Mouse (Mus musculus) liver, embryonic 15.5 days (tissue): Measurements from ENCODE around the gene Atp13a2. TPM values are rescaled to one million over a fixed set of nuclear protein-coding genes. Genes with fewer than 3 reads are reported as not detected.

Source experiments
- ATAC-seq: fragments of 200-750 bp; cut with Nextera tagmentation; 2 replicates; pipeline ENCODE4 v1.8.0; 2017; ENCODE audit warnings: moderate number of reproducible peaks, mild to moderate bottlenecking, moderate library complexity; ENCODE audit not compliant: insufficient read depth
- H3K27ac ChIP-seq: fragments of 300-500 bp; sonication (generic); replicated peaks from 2 replicates; pipeline ENCODE4 v1.5.1; 2015; ENCODE audit warnings: mild to moderate bottlenecking, inconsistent platforms
- H3K27me3 ChIP-seq: fragments of 300-500 bp; sonication (generic); 2 replicates; pipeline ENCODE4 v1.6.1; 2015; ENCODE audit warnings: mild to moderate bottlenecking, inconsistent platforms
- H3K36me3 ChIP-seq: fragments of 300-500 bp; sonication (generic); replicated peaks from 2 replicates; pipeline ENCODE4 v1.6.1; 2015; ENCODE audit warnings: moderate library complexity, mild to moderate bottlenecking, inconsistent platforms
- H3K4me1 ChIP-seq: fragments of 300-500 bp; sonication (generic); replicated peaks from 2 replicates; pipeline ENCODE4 v1.6.1; 2015; ENCODE audit warnings: inconsistent platforms
- H3K4me2 ChIP-seq: fragments of 300-500 bp; sonication (generic); 2 replicates; pipeline ENCODE4 v1.6.1; 2015; ENCODE audit warnings: moderate library complexity, mild to moderate bottlenecking, inconsistent platforms
- H3K4me3 ChIP-seq: fragments of 300-500 bp; sonication (generic); replicated peaks from 2 replicates; pipeline ENCODE4 v1.5.1; 2015; ENCODE audit warnings: mild to moderate bottlenecking, inconsistent platforms
- H3K9ac ChIP-seq: fragments of 300-500 bp; sonication (generic); 2 replicates; pipeline ENCODE4 v1.6.1; 2015; ENCODE audit warnings: moderate library complexity, mild to moderate bottlenecking, inconsistent platforms
- H3K9me3 ChIP-seq: fragments of 300-500 bp; sonication (generic); replicated peaks from 2 replicates; pipeline ENCODE4 v1.6.1; 2016; ENCODE audit warnings: inconsistent platforms
- WGBS: fragments of 180-500 bp; shearing (Covaris S2); methylation state at CpG from one replicate; pipeline ENCODE4 v1.1.7; 2015; ENCODE audit warnings: mixed read lengths; ENCODE audit not compliant: insufficient replicate concordance; 5-methylcytosine and 5-hydroxymethylcytosine counted together
- polyA plus RNA-seq: library from polyadenylated mRNA; unstranded; fragments of >200 nt; fragmentation: Nextera tagmentation; extraction: Ambion mirVana; gene quantifications from 2 replicates; pipeline ENCODE4 v1.2.1, GENCODE M21; 2015

Atp13a2 gene
- polyA plus RNA-seq, 1 experiment from 2014 or later: 17.4 TPM

GRCm38 (mm10) chr4:141041117-141041516 is 54.4 kb downstream of the Atp13a2 start:
- peak; percentile 9; the same call in 1 of the 2 replicates for ATAC-seq
- no peak overlapping the region for H3K4me2 ChIP-seq

GRCm38 (mm10) chr4:141044816-141045215 is 58.1 kb downstream of the Atp13a2 start:
- Histone ChIP-seq H3K27ac (no peak overlapping the region), H3K4me2 (no peak overlapping the region), H3K4me3 (no peak overlapping the region), H3K4me1 (peaks cover 4% of the 10 kb centered on the region; the same call in 1 of the 2 replicates), H3K9ac (no peak overlapping the region), H3K27me3 (no peaks in the 10 kb centered on the region), H3K36me3 (no peaks in the 10 kb centered on the region), H3K9me3 (no peaks in the 10 kb centered on the region)
- no peak for ATAC-seq
- WGBS: 21% methylated on average over 8 of the region's 8 CpGs

More at GRCm38 (mm10) chr4:141041117-141041516, 54.4 kb downstream of the Atp13a2 start:
- H3K9ac ChIP-seq: no peak overlapping the region
- WGBS: 54% methylated on average over 12 of the region's 12 CpGs
- no peaks in the 10 kb centered on the region for H3K36me3 ChIP-seq
- no peaks in the 10 kb centered on the region for H3K27me3 ChIP-seq
- no peak overlapping the region for H3K27ac ChIP-seq
- H3K9me3 ChIP-seq: no peaks in the 10 kb centered on the region
- no peak overlapping the region for H3K4me3 ChIP-seq
- H3K4me1 ChIP-seq: peaks cover 4% of the 10 kb centered on the region; the same call in 1 of the 2 replicates

GRCm38 (mm10) chr4:141048810-141049475 is 62.3 kb downstream of the Atp13a2 start:
- 72% methylated on average over 17 of the region's 17 CpGs for WGBS
- H3K27me3 ChIP-seq: no peaks in the 10 kb centered on the region
- ATAC-seq: no peak
- H3K36me3 ChIP-seq: no peaks in the 10 kb centered on the region
- H3K9ac ChIP-seq: no peak overlapping the region
- no peak overlapping the region for H3K4me2 ChIP-seq
- H3K4me1 ChIP-seq: peaks cover 6% of the 10 kb centered on the region; the same call in 1 of the 2 replicates
- H3K4me3 ChIP-seq: no peak overlapping the region
- H3K27ac ChIP-seq: no peak overlapping the region
- no peaks in the 10 kb centered on the region for H3K9me3 ChIP-seq

- H3K9me3 ChIP-seq: no peaks in the 10 kb centered on the region
- no peak overlapping the region for H3K9ac ChIP-seq
- no peak overlapping the region for H3K4me3 ChIP-seq
- H3K36me3 ChIP-seq: no peaks in the 10 kb centered on the region
- 58% methylated on average over 4 of the region's 4 CpGs for WGBS
- no peak overlapping the region for H3K4me2 ChIP-seq
- no peaks in the 10 kb centered on the region for H3K27me3 ChIP-seq
- no peak for ATAC-seq
- H3K4me1 ChIP-seq: peaks cover 7% of the 10 kb centered on the region; the same call in 1 of the 2 replicates
- H3K27ac ChIP-seq: no peak overlapping the region
Measured at GRCm38 (mm10) chr4:141049476-141049835, 62.8 kb downstream of the Atp13a2 start.

- H3K4me1 ChIP-seq: peaks cover 7% of the 10 kb centered on the region; the same call in 1 of the 2 replicates
- H3K9me3 ChIP-seq: no peaks in the 10 kb centered on the region
- H3K4me2 ChIP-seq: no peak overlapping the region
- WGBS: 80% methylated on average over 12 of the region's 12 CpGs
- ATAC-seq: no peak
- H3K27ac ChIP-seq: no peak overlapping the region
- H3K36me3 ChIP-seq: no peaks in the 10 kb centered on the region
- no peak overlapping the region for H3K4me3 ChIP-seq
- no peaks in the 10 kb centered on the region for H3K27me3 ChIP-seq
- no peak overlapping the region for H3K9ac ChIP-seq
Measured at GRCm38 (mm10) chr4:141052442-141052841, 65.8 kb downstream of the Atp13a2 start.

GRCm38 (mm10) chr4:141053138-141053537 is 66.5 kb downstream of the Atp13a2 start:
- H3K4me2 ChIP-seq: no peak overlapping the region
- 59% methylated on average over 8 of the region's 8 CpGs for WGBS
- H3K27ac ChIP-seq: no peak overlapping the region
- H3K4me1 ChIP-seq: peaks cover 7% of the 10 kb centered on the region; the same call in 1 of the 2 replicates
- H3K9me3 ChIP-seq: no peaks in the 10 kb centered on the region
- no peaks in the 10 kb centered on the region for H3K36me3 ChIP-seq
- no peaks in the 10 kb centered on the region for H3K27me3 ChIP-seq
- ATAC-seq: no peak
- no peak overlapping the region for H3K9ac ChIP-seq
- H3K4me3 ChIP-seq: no peak overlapping the region

- 58% methylated on average over 17 of the region's 17 CpGs for WGBS
- no peak overlapping the region for H3K27ac ChIP-seq
Measured at GRCm38 (mm10) chr4:141053568-141054161, 67.0 kb downstream of the Atp13a2 start.

More at GRCm38 (mm10) chr4:141053568-141054161, 67.0 kb downstream of the Atp13a2 start:
- peaks cover 7% of the 10 kb centered on the region; the same call in 1 of the 2 replicates for H3K4me1 ChIP-seq
- H3K4me2 ChIP-seq: no peak overlapping the region
- no peak overlapping the region for H3K4me3 ChIP-seq
- no peaks in the 10 kb centered on the region for H3K36me3 ChIP-seq
- H3K9me3 ChIP-seq: no peaks in the 10 kb centered on the region
- H3K27me3 ChIP-seq: no peaks in the 10 kb centered on the region
- no peak for ATAC-seq
- no peak overlapping the region for H3K9ac ChIP-seq

Other genes with a start within 250 kb of the Atp13a2 start
- not detected in 2 replicates for gene Padi6, start 244.2 kb upstream of the Atp13a2 start, polyA plus RNA-seq
- 2.8 and 4.1 TPM in 2 replicates for gene Padi4, start 212.6 kb upstream of the Atp13a2 start, polyA plus RNA-seq
- gene Padi3, start 176.2 kb upstream of the Atp13a2 start, polyA plus RNA-seq: 0.12 and 0.17 TPM in 2 replicates
- 0.02 and 0.03 TPM in 2 replicates for gene Padi1, start 141.1 kb upstream of the Atp13a2 start, polyA plus RNA-seq
- 1.6 and 2.2 TPM in 2 replicates for gene Padi2, start 80.5 kb upstream of the Atp13a2 start, polyA plus RNA-seq
- 192 and 196 TPM in 2 replicates for gene Sdhb, start 25.7 kb upstream of the Atp13a2 start, polyA plus RNA-seq
- 17.5 and 21.1 TPM in 2 replicates for gene Mfap2, start 23.5 kb downstream of the Atp13a2 start, polyA plus RNA-seq
- gene Crocc, start 73.7 kb downstream of the Atp13a2 start, polyA plus RNA-seq: 0.77 and 0.88 TPM in 2 replicates
- 97.2 and 98.6 TPM in 2 replicates for gene Necap2, start 91.5 kb downstream of the Atp13a2 start, polyA plus RNA-seq
- gene Spata21, start 101.5 kb downstream of the Atp13a2 start, polyA plus RNA-seq: not detected in 2 replicates
- 18.1 and 20.7 TPM in 2 replicates for gene Szrd1, start 152.9 kb downstream of the Atp13a2 start, polyA plus RNA-seq
- 17.9 and 18.3 TPM in 2 replicates for gene Fbxo42, start 161.0 kb downstream of the Atp13a2 start, polyA plus RNA-seq
- 1.2 and 1.4 TPM in 2 replicates for gene Rsg1, start 227.1 kb downstream of the Atp13a2 start, polyA plus RNA-seq